Mouse (Mus musculus): ENCODE measurements around the gene Sh3rf3.

GRCm38 (mm10) chr10:58812210-58813080 is 714 bp upstream of the Sh3rf3 start:
- TF ChIP-seq CTCF (IDR thresholded peaks at IDR 0.05; ENCODE audit: borderline replicate concordance, insufficient read depth, low read length) (peak; percentile 50), POLR2A (IDR thresholded peaks at IDR 0.05; ENCODE audit: low read depth, low read length) (peak; percentile 34; the same call in 1 of the 2 replicates)
